Mouse (Mus musculus): ENCODE measurements around the gene Gm44805.
A peak's percentile ranks its signal among the peaks of the same experiment; 100 is the strongest.

Gm44805 gene

GRCm38 (mm10) chr7:19682979-19683378 is 1.8 kb upstream of the Gm44805 start:
- no peak for DNase-seq (ENCODE audit: inconsistent age in 2 of 2, low spot score in 1 of 2)

GRCm38 (mm10) chr7:19680702-19681101 is 521 bp downstream of the Gm44805 start:
- peak; percentile 51 to 86 for DNase-seq (ENCODE audit: inconsistent age in 2 of 2, low spot score in 1 of 2)

DNA sequence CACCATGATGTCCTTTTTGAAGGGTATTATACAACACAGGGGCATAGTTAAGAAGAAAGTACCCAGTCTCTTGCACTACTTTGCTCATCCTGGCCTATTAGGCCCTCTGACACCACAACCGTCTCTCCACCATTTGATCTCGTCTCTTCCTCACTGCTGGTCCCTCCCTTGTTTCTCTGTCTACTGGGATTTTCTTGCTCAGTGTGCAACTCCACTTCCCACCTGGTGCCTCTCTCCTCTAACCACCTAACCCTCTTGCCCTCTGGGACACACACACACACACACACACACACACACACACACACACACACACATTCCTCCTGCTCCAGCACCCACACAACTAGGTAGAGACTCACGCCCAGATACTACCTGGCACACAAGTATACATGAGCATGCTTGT is 2.3 kb downstream of the Gm44805 start:
- DNase-seq (ENCODE audit: inconsistent age in 2 of 2, low spot score in 1 of 2), result no peak

DNA sequence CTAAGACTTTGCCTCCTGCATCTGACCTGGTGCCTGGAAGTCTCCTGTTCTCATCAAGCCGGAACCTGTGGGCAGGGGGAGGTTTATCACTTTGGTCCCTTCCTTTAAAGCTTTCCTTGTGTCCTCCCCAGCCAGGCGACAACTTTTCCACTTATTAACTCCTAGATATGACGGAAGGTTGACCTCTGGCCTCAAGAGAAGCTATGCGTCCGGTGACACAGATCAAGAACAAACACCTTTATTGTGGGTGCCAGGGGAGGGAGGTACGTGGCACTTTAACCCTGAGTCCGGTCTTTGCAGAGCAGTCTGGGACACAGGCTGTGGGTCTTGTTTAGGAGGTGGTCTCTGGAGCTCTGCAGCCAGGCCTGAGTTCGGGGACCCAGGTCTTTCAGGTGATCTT is 3.4 kb downstream of the Gm44805 start, which contains the start of gene Apoc2:
TSS of gene Apoc2 (minus strand) at position 70 of the 400 bp plus-strand sequence.
- no peak for DNase-seq (ENCODE audit: inconsistent age in 2 of 2, low spot score in 1 of 2)

GRCm38 (mm10) chr7:19676662-19677061 is 4.6 kb downstream of the Gm44805 start:
- no peak for DNase-seq (ENCODE audit: inconsistent age in 2 of 2, low spot score in 1 of 2)

DNA sequence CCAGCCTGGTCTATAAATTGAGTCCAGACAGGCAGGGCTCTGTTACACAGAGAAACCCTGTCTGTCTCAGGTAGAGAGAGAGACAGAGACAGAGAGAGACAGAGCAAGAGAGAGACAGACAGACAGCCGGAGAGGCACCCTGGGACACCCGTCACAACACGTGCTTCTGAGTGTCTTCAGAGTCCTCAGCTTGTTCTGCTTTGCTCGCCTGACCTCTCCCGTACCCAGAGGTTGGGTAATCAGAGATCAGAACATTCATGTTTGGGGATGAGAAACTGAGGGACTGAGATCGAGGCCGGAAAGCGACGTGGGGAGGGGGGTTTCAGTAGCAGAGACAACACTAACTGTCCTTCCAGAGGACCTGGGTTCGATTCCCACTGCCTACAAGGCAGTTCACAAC is 5.4 kb downstream of the Gm44805 start:
- DNase-seq (ENCODE audit: inconsistent age in 2 of 2, low spot score in 1 of 2), result no peak

- peak in 1 of 2 experiments; percentile 56 for DNase-seq (ENCODE audit: inconsistent age in 2 of 2, low spot score in 1 of 2)
Observed at GRCm38 (mm10) chr7:19673083-19673699, 8.0 kb downstream of the Gm44805 start.

DNA sequence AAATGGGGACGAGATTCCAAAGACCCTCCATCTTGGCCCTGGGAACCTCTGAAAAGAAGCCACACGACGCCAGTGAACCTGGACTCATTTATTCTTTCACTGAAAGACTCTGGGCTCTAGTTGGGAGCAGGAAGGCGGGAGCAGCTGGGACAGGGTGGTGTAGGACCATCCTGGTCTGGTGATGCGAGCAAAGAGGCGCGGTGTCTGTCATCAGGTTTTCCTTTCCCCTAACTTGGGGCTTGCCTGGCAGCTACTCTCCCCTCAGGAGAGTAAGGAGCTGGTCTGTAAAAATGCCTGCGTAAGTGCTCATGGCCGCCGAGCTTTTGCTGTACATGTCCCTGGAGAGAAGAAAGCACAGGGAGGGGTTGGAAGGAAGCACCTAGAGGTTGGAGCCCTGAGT is 9.7 kb downstream of the Gm44805 start:
- no peak for DNase-seq (ENCODE audit: inconsistent age in 2 of 2, low spot score in 1 of 2)

- peak; percentile 92 to 98 for DNase-seq (ENCODE audit: inconsistent age in 2 of 2, low spot score in 1 of 2)
Observed at GRCm38 (mm10) chr7:19668947-19669721, 12.1 kb downstream of the Gm44805 start.

GRCm38 (mm10) chr7:19667434-19667833 is 13.8 kb downstream of the Gm44805 start:
- DNase-seq (ENCODE audit: inconsistent age in 2 of 2, low spot score in 1 of 2), result no peak

GRCm38 (mm10) chr7:19666750-19667149 is 14.5 kb downstream of the Gm44805 start:
- no peak for DNase-seq (ENCODE audit: inconsistent age in 2 of 2, low spot score in 1 of 2)

DNA sequence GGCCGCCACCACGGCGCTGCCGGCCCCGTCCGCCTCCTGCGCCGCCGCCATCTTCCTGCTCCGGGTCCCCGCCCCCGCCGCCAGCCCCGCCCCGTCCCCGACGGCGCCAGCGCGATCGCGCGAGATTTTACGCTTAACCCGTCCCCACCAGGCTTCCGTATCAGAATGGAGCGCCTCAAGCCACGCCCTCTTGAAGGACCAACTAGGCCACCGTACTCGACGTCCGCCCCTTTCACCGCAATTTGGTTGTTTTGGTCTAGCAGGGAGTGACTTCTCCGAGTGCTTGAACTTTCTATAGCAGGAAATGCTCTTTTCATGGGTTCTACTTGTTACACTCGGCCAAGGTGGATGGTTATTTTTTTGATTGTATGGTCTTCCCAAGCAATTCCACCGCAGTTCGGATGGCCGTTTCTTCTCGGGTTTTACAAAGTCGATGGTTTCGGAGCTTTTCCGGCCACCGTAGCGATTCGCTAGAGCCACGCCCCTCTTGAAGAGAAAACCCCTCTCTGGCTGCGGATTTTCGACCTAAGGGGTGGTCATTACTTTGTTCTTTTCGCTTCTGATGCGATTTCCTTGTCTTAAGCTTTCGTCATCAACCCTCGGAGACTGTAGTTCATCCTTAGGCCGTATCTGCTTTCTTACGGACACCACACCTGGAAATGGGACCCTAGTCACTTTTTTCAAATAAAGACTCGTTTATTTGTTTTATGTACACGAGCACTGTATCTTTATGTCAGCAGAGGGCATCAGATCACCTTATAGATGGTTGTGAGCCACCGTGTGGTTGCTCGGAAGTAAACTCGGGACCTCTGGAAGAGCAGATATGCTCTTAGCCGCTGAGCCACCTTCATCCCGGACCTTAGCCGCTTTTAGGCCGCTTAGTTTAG is 16.0 kb downstream of the Gm44805 start, which contains the start of gene Clptm1:
TSS of gene Clptm1 (minus strand) at position 79 of the 887 bp plus-strand sequence.
- DNase-seq (ENCODE audit: inconsistent age in 2 of 2, low spot score in 1 of 2), result peak; percentile 97 to 99

- DNase-seq (ENCODE audit: inconsistent age in 2 of 2, low spot score in 1 of 2), result no peak
Observed at GRCm38 (mm10) chr7:19664455-19664954, 16.7 kb downstream of the Gm44805 start.

GRCm38 (mm10) chr7:19663940-19664339 is 17.3 kb downstream of the Gm44805 start:
- DNase-seq (ENCODE audit: inconsistent age in 2 of 2, low spot score in 1 of 2), result peak in 1 of 2 experiments; percentile 30

DNA sequence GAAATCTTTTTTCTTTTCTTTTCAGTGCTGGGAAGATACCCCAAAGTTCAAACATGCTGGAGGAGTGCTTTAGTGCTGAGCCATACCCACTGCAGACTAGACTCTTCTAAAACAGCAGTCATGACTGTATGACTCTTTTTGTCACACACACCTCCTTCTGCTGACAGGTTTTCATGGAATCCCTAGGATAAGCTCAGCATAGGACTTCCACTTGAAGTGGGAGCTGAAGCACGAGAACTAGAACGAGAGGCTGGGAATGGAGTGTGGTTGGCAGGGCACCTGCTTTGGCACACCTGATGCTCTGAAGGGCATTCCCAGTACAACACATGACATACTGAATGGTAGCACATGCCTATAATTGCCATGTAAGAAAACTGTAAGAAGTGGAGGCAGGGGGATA is 28.6 kb downstream of the Gm44805 start:
- no peak for DNase-seq (ENCODE audit: inconsistent age in 2 of 2, low spot score in 1 of 2)

GRCm38 (mm10) chr7:19651063-19651786 is 30.0 kb downstream of the Gm44805 start:
- DNase-seq (ENCODE audit: inconsistent age in 2 of 2, low spot score in 1 of 2), result no peak

GRCm38 (mm10) chr7:19641223-19641622 is 40.0 kb downstream of the Gm44805 start:
- DNase-seq (ENCODE audit: inconsistent age in 2 of 2, low spot score in 1 of 2), result no peak

DNA sequence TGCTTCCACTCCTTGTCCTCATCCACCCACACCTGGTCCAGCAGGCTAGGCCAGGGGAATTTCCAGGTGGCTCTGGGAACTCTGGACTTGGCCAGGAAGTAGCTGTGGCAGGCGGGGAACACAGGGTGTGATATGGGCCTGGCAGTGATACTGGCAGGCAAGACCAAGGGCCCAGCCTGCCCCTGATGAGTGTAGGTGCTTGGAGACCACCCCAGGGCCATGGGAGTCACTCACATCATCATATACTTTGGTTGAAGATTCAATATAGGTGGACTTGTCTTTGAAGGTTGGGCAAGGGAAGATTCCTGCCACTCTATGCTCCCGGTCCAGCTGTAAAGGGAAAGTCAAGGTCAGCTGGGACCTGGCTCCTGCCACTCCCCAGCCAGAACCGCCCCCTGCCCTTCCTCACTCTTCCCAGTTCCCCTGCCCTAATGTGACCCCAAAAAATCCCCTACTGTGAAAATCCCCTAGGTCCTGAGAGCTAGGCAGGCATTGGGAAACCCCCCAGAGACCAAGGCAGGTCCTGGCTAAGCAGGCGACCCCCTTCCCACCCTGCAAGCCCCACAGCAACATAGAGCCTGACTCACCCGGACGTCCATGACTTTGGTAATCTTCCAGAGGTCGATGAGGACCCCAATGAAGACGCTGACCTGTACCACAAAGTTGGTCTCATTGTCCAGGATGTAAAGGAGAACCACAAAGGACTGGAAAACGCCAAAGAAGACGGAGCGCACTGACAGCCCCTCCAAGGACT is 46.0 kb downstream of the Gm44805 start:
- peak; percentile 57 to 74 for DNase-seq (ENCODE audit: inconsistent age in 2 of 2, low spot score in 1 of 2)

DNA sequence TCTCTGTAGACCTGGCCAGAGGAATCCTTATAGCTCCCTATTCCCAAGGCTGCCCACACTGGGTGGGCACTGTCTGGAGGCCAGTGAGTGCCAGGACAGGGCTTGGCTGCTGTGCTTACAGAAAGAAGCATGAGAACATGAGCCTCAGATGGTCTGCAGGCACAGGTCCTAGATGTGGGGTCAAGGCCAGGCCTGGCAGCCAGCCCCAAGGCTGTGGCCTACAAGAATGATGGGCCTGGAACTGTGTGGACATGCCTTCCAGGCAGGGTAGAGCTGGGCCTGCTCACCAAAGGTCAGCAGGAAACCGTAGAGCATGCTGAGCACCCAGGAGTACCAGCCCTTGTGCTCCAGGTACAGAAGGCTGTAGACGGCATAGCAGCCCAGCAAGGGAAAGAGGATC is 46.6 kb downstream of the Gm44805 start:
- peak; percentile 94 to 95 for DNase-seq (ENCODE audit: inconsistent age in 2 of 2, low spot score in 1 of 2)

DNA sequence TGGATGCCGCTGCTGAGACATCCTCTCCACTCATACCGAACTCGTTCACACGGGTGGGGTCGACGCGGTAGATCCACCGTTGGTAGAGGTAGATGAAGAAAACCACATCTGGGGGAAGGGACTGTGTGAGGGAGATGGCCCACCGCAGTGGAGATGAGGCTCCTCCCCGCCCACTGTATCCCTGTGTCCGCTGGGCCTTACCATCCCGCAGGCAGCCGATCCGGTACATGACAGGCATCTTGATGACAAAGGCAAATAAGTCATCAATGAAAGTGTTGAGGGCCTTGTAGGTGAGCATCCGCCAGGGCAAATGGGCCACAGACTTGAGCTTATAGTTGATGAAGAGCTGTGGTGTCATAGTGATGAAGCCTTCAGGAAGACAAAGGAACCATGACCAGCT is 47.4 kb downstream of the Gm44805 start:
- no peak for DNase-seq (ENCODE audit: inconsistent age in 2 of 2, low spot score in 1 of 2)

All from adrenal gland, adult (tissue).